Comparison of ENCODE assay signal across 16 mouse cellular contexts in genomic region chr6:31087511-31087910, GRCm38 (mm10).
DNase-seq lines count a peak whose midpoint lies in the region; ATAC-seq lines count a peak whose summit lies in the region.
"Had no signal": no experiment of that assay in that cellular context is flagged by ENCODE, and none has a peak within 500 bp of the region (broad histone marks: within the 10 kb centered on the region; RNA-seq: fewer than 3 reads in every experiment).

No protein-coding gene starts in this region.

- WGBS in limb, embryonic 12.5 days = 52% methylated on average over 4 of the region's 4 CpGs
- 47% methylated on average over 4 of the region's 4 CpGs for WGBS in limb, embryonic 10.5 days
- whole genome bisulfite sequencing in forebrain, embryonic 14.5 days = 46% methylated on average over 4 of the region's 4 CpGs
- 52% methylated on average over 4 of the region's 4 CpGs for WGBS in intestine, embryonic 15.5 days

- H3K36me3 ChIP-seq in limb, embryonic 12.5 days = no peaks in the 10 kb centered on the region
- no peaks in the 10 kb centered on the region for H3K36me3 ChIP-seq in limb, embryonic 10.5 days
- H3K36me3 ChIP-seq in forebrain, embryonic 14.5 days (ENCODE audit: control insufficient read depth, insufficient read depth, low read length) = no peaks in the 10 kb centered on the region
- H3K36me3 ChIP-seq in intestine, embryonic 15.5 days = no peaks in the 10 kb centered on the region
- H3K36me3 ChIP-seq: heart, embryonic 15.5 days; hindbrain, embryonic 12.5 days; liver, embryonic 15.5 days had no signal

- H3K4me2 ChIP-seq in limb, embryonic 12.5 days = 0 out of 2 replicates have a peak overlapping the region, but pooled peaks have one; percentile 59
- peak overlapping the region; percentile 52 for H3K4me2 ChIP-seq in forebrain, embryonic 14.5 days (ENCODE audit: low read length)
- H3K4me2 ChIP-seq in intestine, embryonic 15.5 days (replicated peaks) = no peak overlapping the region
- H3K4me2 ChIP-seq: hindbrain, embryonic 12.5 days; liver, embryonic 15.5 days had no signal

- H3K4me3 ChIP-seq in limb, embryonic 12.5 days (replicated peaks) = no peak overlapping the region
- H3K4me3 ChIP-seq in limb, embryonic 10.5 days = no peak overlapping the region
- no peak overlapping the region for H3K4me3 ChIP-seq in forebrain, embryonic 14.5 days (ENCODE audit: low read depth, low read length)
- H3K4me3 ChIP-seq in intestine, embryonic 15.5 days (replicated peaks) = no peak overlapping the region
- H3K4me3 ChIP-seq: heart, embryonic 15.5 days; hindbrain, embryonic 12.5 days; liver, embryonic 15.5 days had no signal

- ATAC-seq in limb, embryonic 12.5 days (ENCODE audit: insufficient number of reproducible peaks, insufficient read depth, low FRiP score, low TSS enrichment, low read depth) = no peak
- no peak for ATAC-seq in forebrain, embryonic 14.5 days
- ATAC-seq in intestine, embryonic 15.5 days = no peak

- no peaks in the 10 kb centered on the region for H3K27me3 ChIP-seq in limb, embryonic 12.5 days
- no peaks in the 10 kb centered on the region for H3K27me3 ChIP-seq in limb, embryonic 10.5 days (ENCODE audit: low read depth, poor library complexity, severe bottlenecking)
- H3K27me3 ChIP-seq in forebrain, embryonic 14.5 days (replicated peaks; ENCODE audit: control insufficient read depth, insufficient read depth, low read length) = no peaks in the 10 kb centered on the region
- H3K27me3 ChIP-seq in intestine, embryonic 15.5 days (replicated peaks) = no peaks in the 10 kb centered on the region
- H3K27me3 ChIP-seq: heart, embryonic 15.5 days; hindbrain, embryonic 12.5 days; liver, embryonic 15.5 days had no signal

- H3K27ac ChIP-seq in limb, embryonic 12.5 days = peak overlapping the region; percentile 56
- no peak overlapping the region for H3K27ac ChIP-seq in limb, embryonic 10.5 days
- H3K27ac ChIP-seq in forebrain, embryonic 14.5 days (ENCODE audit: low read depth, low read length) = peak overlapping the region; percentile 87
- H3K27ac ChIP-seq in intestine, embryonic 15.5 days = no peak overlapping the region
- H3K27ac ChIP-seq: heart, embryonic 15.5 days; liver, embryonic 15.5 days had no signal

- DNase-seq in limb, embryonic 10.5 days (ENCODE audit: low spot score) = no peak
- DNase-seq in 3T3-L1 (ENCODE audit: low read depth, low spot score) = peak; percentile 83
- DNase-seq in Muller cell, postnatal 12 days (ENCODE audit: inconsistent ontology term) = peak; percentile 88
- no peak for DNase-seq in forebrain, embryonic 14.5 days (ENCODE audit: low spot score)
- no peak for DNase-seq in ovary, postnatal 14 days (ENCODE audit: low spot score)
- DNase-seq: adrenal gland, adult 8-10 months; cerebellum, postnatal 14 days; kidney, adult 2 months; layer of hippocampus, adult 9-11 months; left cerebral cortex, postnatal 4 days; right cerebral cortex, postnatal 25 days had no signal

- peaks cover 56% of the 10 kb centered on the region for H3K4me1 ChIP-seq in limb, embryonic 12.5 days (replicated peaks)
- peaks cover 40% of the 10 kb centered on the region for H3K4me1 ChIP-seq in limb, embryonic 10.5 days
- H3K4me1 ChIP-seq in forebrain, embryonic 14.5 days (ENCODE audit: control insufficient read depth, insufficient read depth, low read length) = peaks cover 32% of the 10 kb centered on the region
- peaks cover 7% of the 10 kb centered on the region; the same call in 1 of the 2 replicates for H3K4me1 ChIP-seq in intestine, embryonic 15.5 days (replicated peaks)

- no peak overlapping the region for H3K9ac ChIP-seq in limb, embryonic 12.5 days (replicated peaks)
- H3K9ac ChIP-seq in forebrain, embryonic 14.5 days (ENCODE audit: low read length) = peak overlapping the region; percentile 49; the same call in 1 of the 2 replicates
- no peak overlapping the region for H3K9ac ChIP-seq in intestine, embryonic 15.5 days
- H3K9ac ChIP-seq: heart, embryonic 15.5 days; hindbrain, embryonic 12.5 days; liver, embryonic 15.5 days had no signal

- no peaks in the 10 kb centered on the region for H3K9me3 ChIP-seq in limb, embryonic 12.5 days
- no peaks in the 10 kb centered on the region for H3K9me3 ChIP-seq in limb, embryonic 10.5 days (replicated peaks)
- H3K9me3 ChIP-seq in forebrain, embryonic 14.5 days (replicated peaks; ENCODE audit: control insufficient read depth, low read length) = no peaks in the 10 kb centered on the region
- H3K9me3 ChIP-seq in intestine, embryonic 15.5 days = no peaks in the 10 kb centered on the region
- H3K9me3 ChIP-seq: heart, embryonic 15.5 days; hindbrain, embryonic 12.5 days; liver, embryonic 15.5 days had no signal

Comparison
In these comparisons a context has a peak if more than half of its experiments do, and no peak if none do; other contexts are left out.
1. H3K27ac ChIP-seq: peak in limb, embryonic 12.5 days (single experiment) and forebrain, embryonic 14.5 days (single experiment); none in limb, embryonic 10.5 days (single experiment) and intestine, embryonic 15.5 days (single experiment).
2. DNase-seq: peak in 3T3-L1 (single experiment) and Muller cell, postnatal 12 days (single experiment); none in limb, embryonic 10.5 days (single experiment), forebrain, embryonic 14.5 days (single experiment) and ovary, postnatal 14 days (single experiment).